In genomic region chr6:136931246-136931645, GRCm38 (mm10) we compare ENCODE assay signal across 10 mouse cellular contexts. TPM values are rescaled to one million over a fixed set of nuclear protein-coding genes. Genes with fewer than 3 reads are reported as not detected.
DNase-seq lines count a peak whose midpoint lies in the region; ATAC-seq and TF ChIP-seq lines count a peak whose summit lies in the region.
"Had no signal": no experiment of that assay in that cellular context is flagged by ENCODE, and none has a peak within 500 bp of the region (broad histone marks: within the 10 kb centered on the region; RNA-seq: fewer than 3 reads in every experiment).

No protein-coding gene starts in this region.

- no peaks in the 10 kb centered on the region for H3K9me3 ChIP-seq in kidney, postnatal 0 days (replicated peaks; ENCODE audit: low read length)
- H3K9me3 ChIP-seq in intestine, postnatal 0 days (ENCODE audit: control insufficient read depth): no peaks in the 10 kb centered on the region

- no peak overlapping the region for H3K4me3 ChIP-seq in kidney, postnatal 0 days (replicated peaks; ENCODE audit: low read depth, low read length)
- H3K4me3 ChIP-seq in bone marrow, adult 2 months (replicated peaks; ENCODE audit: control insufficient read depth, low read depth, low read length): no peak overlapping the region
- no peak overlapping the region for H3K4me3 ChIP-seq in intestine, postnatal 0 days (ENCODE audit: low read depth, low read length)

- intact Hi-C loops in left cerebral cortex, postnatal 14 days (cut with DNase I): no loop called here

- WGBS in kidney, postnatal 0 days: 82% methylated on average over 13 of the region's 13 CpGs
- 60% methylated on average over 13 of the region's 13 CpGs for WGBS in bone marrow, adult 2 months
- 73% methylated on average over 13 of the region's 13 CpGs for WGBS in intestine, postnatal 0 days

- no peaks in the 10 kb centered on the region for H3K27me3 ChIP-seq in kidney, postnatal 0 days (ENCODE audit: insufficient read depth, low read length)
- H3K27me3 ChIP-seq in intestine, postnatal 0 days (replicated peaks; ENCODE audit: control insufficient read depth, insufficient read depth, low read length): no peaks in the 10 kb centered on the region

- no peak overlapping the region for H3K9ac ChIP-seq in kidney, postnatal 0 days (ENCODE audit: low read depth, low read length)
- H3K9ac ChIP-seq in intestine, postnatal 0 days (ENCODE audit: low read depth, low read length): no peak overlapping the region

- H3K4me2 ChIP-seq in kidney, postnatal 0 days (ENCODE audit: low read length): no peak overlapping the region
- H3K4me2 ChIP-seq in intestine, postnatal 0 days (replicated peaks; ENCODE audit: low read depth): peak overlapping the region; percentile 21; the same call in 1 of the 2 replicates

- DNase-seq in CD4-positive, CD25-positive, alpha-beta regulatory T cell, adult 2 months (ENCODE audit: low read depth, low spot score): peak; percentile 40
- DNase-seq in kidney, postnatal 0 days (ENCODE audit: low spot score): no peak
- DNase-seq in kidney, adult 9 months: no peak
- no peak for DNase-seq in cerebellum, adult 18-20 months
- DNase-seq in left cerebral cortex, postnatal 14 days (ENCODE audit: low spot score in 2 of 2): no peak

- no peak for ATAC-seq in CD4-positive, CD25-positive, alpha-beta regulatory T cell, adult 4 months
- no peak for ATAC-seq in kidney, postnatal 0 days (replicated peaks; ENCODE audit: low FRiP score, low read depth)
- no peak for ATAC-seq in intestine, postnatal 0 days
- ATAC-seq: forebrain, embryonic 16.5 days had no signal

- no peaks in the 10 kb centered on the region for H3K36me3 ChIP-seq in kidney, postnatal 0 days (ENCODE audit: insufficient read depth, low read length)
- H3K36me3 ChIP-seq in intestine, postnatal 0 days (ENCODE audit: control insufficient read depth, insufficient read depth): no peaks in the 10 kb centered on the region

- TF ChIP-seq CTCF in kidney, postnatal 0 days (IDR thresholded peaks at IDR 0.05; ENCODE audit: low read depth): no peak
- no peak for TF ChIP-seq CTCF in bone marrow, adult 2 months (IDR thresholded peaks at IDR 0.05; ENCODE audit: control insufficient read depth, insufficient read depth, low read length)
- no peak for TF ChIP-seq CTCF in intestine, postnatal 0 days (IDR thresholded peaks at IDR 0.05; ENCODE audit: low read depth)

- peak overlapping the region; percentile 54 for H3K27ac ChIP-seq in kidney, postnatal 0 days
- H3K27ac ChIP-seq in bone marrow, adult 2 months (ENCODE audit: control insufficient read depth, insufficient read depth, low read depth, low read length, poor library complexity): peak overlapping the region; percentile 61; the same call in 1 of the 2 replicates
- no peak overlapping the region for H3K27ac ChIP-seq in intestine, postnatal 0 days (ENCODE audit: low read depth, low read length)

- peaks cover 6% of the 10 kb centered on the region for H3K4me1 ChIP-seq in kidney, postnatal 0 days (replicated peaks; ENCODE audit: insufficient read depth, low read length)
- H3K4me1 ChIP-seq in bone marrow, adult 2 months (ENCODE audit: control insufficient read depth, insufficient read depth, low read length): peaks cover 7% of the 10 kb centered on the region
- H3K4me1 ChIP-seq in intestine, postnatal 0 days (replicated peaks; ENCODE audit: control insufficient read depth, insufficient read depth, low read length): peaks cover 5% of the 10 kb centered on the region

- no peak for TF ChIP-seq POLR2A in bone marrow, adult 2 months (IDR thresholded peaks at IDR 0.05; ENCODE audit: borderline replicate concordance, control insufficient read depth, low read depth, low read length)

RNA-seq across cellular contexts. Expression of gene Pde6h, which starts 7.6 kb away (rescaled TPM):
- under 1 TPM; 0.05 to 0.10 TPM for polyA plus RNA-seq in CD4-positive, CD25-positive, alpha-beta regulatory T cell, adult 4 months (2017; shearing (Covaris generic))
- polyA plus RNA-seq in kidney, postnatal 0 days (2015; fragmentation: Nextera tagmentation; extraction: Ambion mirVana): 0.04 and 0.67 TPM in 2 replicates
- 0.27 and 0.42 TPM in 2 replicates for polyA plus RNA-seq in bone marrow, adult 2 months (2011; ENCODE audit: insufficient read depth, insufficient read length, low replicate concordance, missing spikeins)
- polyA plus RNA-seq in intestine, postnatal 0 days (2015; fragmentation: Nextera tagmentation; extraction: Ambion mirVana): 0.44 TPM in 1 of 2 replicates, not detected in the other
- total RNA-seq in left cerebral cortex, postnatal 14 days (2021): 1 to 10 TPM; 1.3 to 1.6 TPM
- polyA plus RNA-seq: forebrain, embryonic 16.5 days had no signal

RNA-seq across cellular contexts. Expression of gene Erp27, which starts 9.3 kb away (rescaled TPM):
- polyA plus RNA-seq in CD4-positive, CD25-positive, alpha-beta regulatory T cell, adult 4 months (2017; shearing (Covaris generic)): 1 to 10 TPM; 2.9 to 3.1 TPM
- polyA plus RNA-seq in kidney, postnatal 0 days (2015; fragmentation: Nextera tagmentation; extraction: Ambion mirVana): 0.23 and 0.34 TPM in 2 replicates
- 4.8 and 11.3 TPM in 2 replicates for polyA plus RNA-seq in bone marrow, adult 2 months (2011; ENCODE audit: insufficient read depth, insufficient read length, low replicate concordance, missing spikeins)
- polyA plus RNA-seq in intestine, postnatal 0 days (2015; fragmentation: Nextera tagmentation; extraction: Ambion mirVana): 0.48 and 0.68 TPM in 2 replicates
- under 1 TPM; 0.34 to 0.81 TPM for total RNA-seq in left cerebral cortex, postnatal 14 days (2021)
- total RNA-seq: midbrain, postnatal 0 days had no signal
- polyA plus RNA-seq: midbrain, postnatal 0 days had no signal

RNA-seq across cellular contexts. Expression of gene Arhgdib, which starts 10.5 kb away (rescaled TPM):
- 1,000 to 10,000 TPM; 2,618 to 2,837 TPM for polyA plus RNA-seq in CD4-positive, CD25-positive, alpha-beta regulatory T cell, adult 4 months (2017; shearing (Covaris generic))
- 105 and 106 TPM in 2 replicates for polyA plus RNA-seq in kidney, postnatal 0 days (2015; fragmentation: Nextera tagmentation; extraction: Ambion mirVana)
- polyA plus RNA-seq in bone marrow, adult 2 months (2011; ENCODE audit: insufficient read depth, insufficient read length, low replicate concordance, missing spikeins): 251 and 531 TPM in 2 replicates
- polyA plus RNA-seq in intestine, postnatal 0 days (2015; fragmentation: Nextera tagmentation; extraction: Ambion mirVana): 22.2 and 22.6 TPM in 2 replicates
- 10 to 100 TPM; 16.6 to 17.0 TPM for total RNA-seq in left cerebral cortex, postnatal 14 days (2021)

RNA-seq across cellular contexts. Expression of gene Mgp, which starts 55.6 kb away (rescaled TPM):
- not detected for polyA plus RNA-seq in CD4-positive, CD25-positive, alpha-beta regulatory T cell, adult 4 months (2017; shearing (Covaris generic))
- polyA plus RNA-seq in kidney, postnatal 0 days (2015; fragmentation: Nextera tagmentation; extraction: Ambion mirVana): 605 and 626 TPM in 2 replicates
- 43.9 and 117 TPM in 2 replicates for polyA plus RNA-seq in bone marrow, adult 2 months (2011; ENCODE audit: insufficient read depth, insufficient read length, low replicate concordance, missing spikeins)
- polyA plus RNA-seq in intestine, postnatal 0 days (2015; fragmentation: Nextera tagmentation; extraction: Ambion mirVana): 74.8 and 76.7 TPM in 2 replicates
- total RNA-seq in left cerebral cortex, postnatal 14 days (2021): 10 to 100 TPM; 44.9 to 54.4 TPM
